In genomic region chr1:87786251-87786650, GRCm38 (mm10) we compare ENCODE assay signal across 8 mouse cellular contexts. TPM values are rescaled to one million over a fixed set of nuclear protein-coding genes. Genes with fewer than 3 reads are reported as not detected.
DNase-seq lines count a peak whose midpoint lies in the region; ATAC-seq and TF ChIP-seq lines count a peak whose summit lies in the region.

No protein-coding gene starts in this region.

- H3K4me1 ChIP-seq in forebrain, embryonic 15.5 days = no peaks in the 10 kb centered on the region
- H3K4me1 ChIP-seq in forebrain, embryonic 11.5 days (replicated peaks; ENCODE audit: control insufficient read depth, insufficient read depth, low read length) = no peaks in the 10 kb centered on the region
- H3K4me1 ChIP-seq in heart, postnatal 0 days (ENCODE audit: control insufficient read depth, insufficient read depth) = no peaks in the 10 kb centered on the region

- H3K27me3 ChIP-seq in forebrain, embryonic 15.5 days = no peaks in the 10 kb centered on the region
- no peaks in the 10 kb centered on the region for H3K27me3 ChIP-seq in forebrain, embryonic 11.5 days (ENCODE audit: control insufficient read depth, insufficient read depth, low read length)
- no peaks in the 10 kb centered on the region for H3K27me3 ChIP-seq in heart, postnatal 0 days (ENCODE audit: control insufficient read depth, insufficient read depth, low read length)

- H3K9ac ChIP-seq in forebrain, embryonic 15.5 days (replicated peaks) = no peak overlapping the region
- H3K9ac ChIP-seq in forebrain, embryonic 11.5 days (ENCODE audit: low read length) = no peak overlapping the region
- H3K9ac ChIP-seq in heart, postnatal 0 days (replicated peaks; ENCODE audit: low read depth, low read length) = no peak overlapping the region

- no peak overlapping the region for H3K4me2 ChIP-seq in forebrain, embryonic 15.5 days (replicated peaks)
- no peak overlapping the region for H3K4me2 ChIP-seq in forebrain, embryonic 11.5 days (ENCODE audit: low read depth, low read length, severe bottlenecking)
- H3K4me2 ChIP-seq in heart, postnatal 0 days (ENCODE audit: low read depth, low read length) = no peak overlapping the region

- no peaks in the 10 kb centered on the region for H3K9me3 ChIP-seq in forebrain, embryonic 15.5 days
- no peaks in the 10 kb centered on the region for H3K9me3 ChIP-seq in forebrain, embryonic 11.5 days (ENCODE audit: control insufficient read depth, low read length)
- no peaks in the 10 kb centered on the region for H3K9me3 ChIP-seq in heart, postnatal 0 days (replicated peaks; ENCODE audit: control insufficient read depth, low read length)

- H3K4me3 ChIP-seq in forebrain, embryonic 15.5 days = no peak overlapping the region
- H3K4me3 ChIP-seq in forebrain, embryonic 11.5 days (ENCODE audit: low read depth, low read length) = no peak overlapping the region
- no peak overlapping the region for H3K4me3 ChIP-seq in heart, postnatal 0 days (ENCODE audit: low read depth, low read length)

- peak; percentile 73 for ATAC-seq in forebrain, embryonic 15.5 days (replicated peaks)
- ATAC-seq in forebrain, embryonic 11.5 days (replicated peaks; ENCODE audit: low FRiP score) = no peak
- ATAC-seq in heart, postnatal 0 days (ENCODE audit: insufficient read depth, low read depth) = peak; percentile 62; the same call in 1 of the 2 replicates

- TF ChIP-seq CTCF in heart, postnatal 0 days (IDR thresholded peaks at IDR 0.05; ENCODE audit: low read depth) = no peak

- peaks cover 86% of the 10 kb centered on the region for H3K36me3 ChIP-seq in forebrain, embryonic 15.5 days
- peaks cover 19% of the 10 kb centered on the region for H3K36me3 ChIP-seq in forebrain, embryonic 11.5 days (ENCODE audit: control insufficient read depth, insufficient read depth, low read length)
- peaks cover 83% of the 10 kb centered on the region for H3K36me3 ChIP-seq in heart, postnatal 0 days (replicated peaks; ENCODE audit: control insufficient read depth, insufficient read depth, low read length)

- WGBS in forebrain, embryonic 15.5 days = 68% methylated on average over 7 of the region's 7 CpGs
- WGBS in forebrain, embryonic 11.5 days = 88% methylated on average over 7 of the region's 7 CpGs
- 60% methylated on average over 7 of the region's 7 CpGs for WGBS in heart, postnatal 0 days

- H3K27ac ChIP-seq in forebrain, embryonic 15.5 days (replicated peaks) = peak overlapping the region; percentile 36
- H3K27ac ChIP-seq in forebrain, embryonic 11.5 days (ENCODE audit: low read depth, low read length) = no peak overlapping the region
- peak overlapping the region; percentile 32 for H3K27ac ChIP-seq in heart, postnatal 0 days (ENCODE audit: low read depth)

- intact Hi-C loops in left cerebral cortex, postnatal 4 days (cut with DNase I) = no loop called here

- TF ChIP-seq EP300 in heart, postnatal 0 days (IDR thresholded peaks at IDR 0.05; ENCODE audit: low read depth) = no peak

- DNase-seq in forebrain, embryonic 11.5 days (ENCODE audit: low spot score) = no peak
- DNase-seq in MN1 (ENCODE audit: low spot score) = peak; percentile 36
- DNase-seq in heart, postnatal 0 days (ENCODE audit: low spot score) = peak; percentile 7
- DNase-seq in left cerebral cortex, postnatal 4 days = peak; percentile 37
- no peak for DNase-seq in natural killer cell, adult 2 months (ENCODE audit: low spot score in 2 of 2)
- DNase-seq in ovary, adult 18-20 months (ENCODE audit: low spot score) = no peak
- no peak for DNase-seq in adrenal gland, adult (ENCODE audit: inconsistent age in 2 of 2, low spot score in 1 of 2)

RNA-seq across cellular contexts. Expression of gene Sag, which starts 17.2 kb away (rescaled TPM):
- 1.8 and 2.4 TPM in 2 replicates for polyA plus RNA-seq in forebrain, embryonic 15.5 days (2015; fragmentation: Nextera tagmentation; extraction: Ambion mirVana)
- polyA plus RNA-seq in forebrain, embryonic 11.5 days (2014; fragmentation: Nextera tagmentation; extraction: Ambion mirVana) = 2.3 and 2.7 TPM in 2 replicates
- total RNA-seq in heart, postnatal 0 days (2014; rRNA removed; ENCODE audit: low replicate concordance) = 0.11 TPM in 1 of 2 replicates, not detected in the other
- polyA plus RNA-seq in heart, postnatal 0 days (2015; fragmentation: Nextera tagmentation; extraction: Ambion mirVana) = 0.31 and 0.40 TPM in 2 replicates
- 1 to 10 TPM; 1.1 to 2.0 TPM for total RNA-seq in left cerebral cortex, postnatal 4 days (2021)

RNA-seq across cellular contexts. Expression of gene Atg16l1, which starts 30.6 kb away (rescaled TPM):
- 60.2 and 64.0 TPM in 2 replicates for polyA plus RNA-seq in forebrain, embryonic 15.5 days (2015; fragmentation: Nextera tagmentation; extraction: Ambion mirVana)
- 37.8 and 40.6 TPM in 2 replicates for polyA plus RNA-seq in forebrain, embryonic 11.5 days (2014; fragmentation: Nextera tagmentation; extraction: Ambion mirVana)
- total RNA-seq in heart, postnatal 0 days (2014; rRNA removed; ENCODE audit: low replicate concordance) = 36.8 and 37.1 TPM in 2 replicates
- 19.0 and 19.6 TPM in 2 replicates for polyA plus RNA-seq in heart, postnatal 0 days (2015; fragmentation: Nextera tagmentation; extraction: Ambion mirVana)
- total RNA-seq in left cerebral cortex, postnatal 4 days (2021) = 10 to 100 TPM; 79.4 to 83.8 TPM

Comparison
In these comparisons a context has a peak if more than half of its experiments do, and no peak if none do; other contexts are left out.
1. DNase-seq: peak in MN1 (single experiment), heart, postnatal 0 days (single experiment) and left cerebral cortex, postnatal 4 days (single experiment); none in forebrain, embryonic 11.5 days (single experiment), natural killer cell, adult 2 months (0 of 2), ovary, adult 18-20 months (single experiment) and adrenal gland, adult (0 of 2).